Mouse (Mus musculus) stomach, embryonic 16.5 days (tissue): ENCODE measurements at regions not wholly inside any gene's neighbourhood (a gene's known extent, or its start where the extent isn't known, plus 50 kb on each side); places are given as distances from the start of the nearest gene placed in this dataset.
A peak's percentile ranks its signal among the peaks of the same experiment; 100 is the strongest.

Experiments
- ATAC-seq: fragments of 200-750 bp; cut with Nextera tagmentation; 2 replicates; pipeline ENCODE4 v1.8.0; 2017; ENCODE audit warnings: moderate number of reproducible peaks, moderate TSS enrichment; ENCODE audit not compliant: insufficient read depth, low FRiP score
- H3K27ac ChIP-seq: fragments of 300-500 bp; sonication (generic); 2 replicates; pipeline ENCODE4 v1.5.1; 2014; ENCODE audit warnings: low read length
- H3K27me3 ChIP-seq: fragments of 300-500 bp; sonication (generic); 2 replicates; pipeline ENCODE4 v1.6.1; 2014; ENCODE audit warnings: low read length, control low read depth, mixed read lengths; ENCODE audit not compliant: control insufficient read depth, insufficient read depth
- H3K36me3 ChIP-seq: fragments of 300-500 bp; sonication (generic); 2 replicates; pipeline ENCODE4 v1.6.1; 2014; ENCODE audit warnings: low read length; ENCODE audit not compliant: control insufficient read depth, insufficient read depth
- H3K4me1 ChIP-seq: fragments of 300-500 bp; sonication (generic); 2 replicates; pipeline ENCODE4 v1.6.1; 2014; ENCODE audit warnings: low read length, control low read depth, mixed read lengths; ENCODE audit not compliant: control insufficient read depth, insufficient read depth
- H3K4me2 ChIP-seq: fragments of 300-500 bp; sonication (generic); 2 replicates; pipeline ENCODE4 v1.6.1; 2014; ENCODE audit warnings: low read depth, low read length, mixed read lengths
- H3K4me3 ChIP-seq: fragments of 300-500 bp; sonication (generic); replicated peaks from 2 replicates; pipeline ENCODE4 v1.5.1; 2014; ENCODE audit warnings: mild to moderate bottlenecking, low read length
- H3K9ac ChIP-seq: fragments of 300-500 bp; sonication (generic); 2 replicates; pipeline ENCODE4 v1.6.1; 2014; ENCODE audit warnings: low read length
- H3K9me3 ChIP-seq: fragments of 300-500 bp; sonication (generic); replicated peaks from 2 replicates; pipeline ENCODE4 v1.6.1; 2016; ENCODE audit warnings: low read length, control low read depth; ENCODE audit not compliant: control insufficient read depth
- WGBS: fragments of 180-500 bp; shearing (Covaris S2); extraction: QIAGEN DNeasy Blood & Tissue Kit; methylation state at CpG from one replicate; pipeline ENCODE4 v1.1.7; 2014; 5-methylcytosine and 5-hydroxymethylcytosine counted together

GRCm38 (mm10) chr9:61673575-61674203 is 240.7 kb downstream of the Rplp1 start:
- H3K27ac ChIP-seq = no peak overlapping the region

GRCm38 (mm10) chr9:61670986-61671385 is 243.4 kb downstream of the Rplp1 start:
- peaks cover 5% of the 10 kb centered on the region; the same call in 1 of the 2 replicates for H3K4me1 ChIP-seq
- ATAC-seq = no peak
- no peak overlapping the region for H3K9ac ChIP-seq
- WGBS = 63% methylated on average over 4 of the region's 4 CpGs
- H3K9me3 ChIP-seq = no peaks in the 10 kb centered on the region
- no peaks in the 10 kb centered on the region for H3K36me3 ChIP-seq
- H3K4me2 ChIP-seq = no peak overlapping the region
- no peak overlapping the region for H3K4me3 ChIP-seq
- H3K27ac ChIP-seq = no peak overlapping the region
- no peaks in the 10 kb centered on the region for H3K27me3 ChIP-seq

More at GRCm38 (mm10) chr9:61673575-61674203, 240.7 kb downstream of the Rplp1 start:
- H3K27me3 ChIP-seq = no peaks in the 10 kb centered on the region
- no peaks in the 10 kb centered on the region for H3K36me3 ChIP-seq
- ATAC-seq = no peak
- no peak overlapping the region for H3K4me2 ChIP-seq
- WGBS = 59% methylated on average over 16 of the region's 16 CpGs
- no peaks in the 10 kb centered on the region for H3K9me3 ChIP-seq
- H3K4me3 ChIP-seq = no peak overlapping the region
- peaks cover 5% of the 10 kb centered on the region; the same call in 1 of the 2 replicates for H3K4me1 ChIP-seq
- 0 out of 2 replicates have a peak overlapping the region, but pooled peaks have one; percentile 9 for H3K9ac ChIP-seq

DNA sequence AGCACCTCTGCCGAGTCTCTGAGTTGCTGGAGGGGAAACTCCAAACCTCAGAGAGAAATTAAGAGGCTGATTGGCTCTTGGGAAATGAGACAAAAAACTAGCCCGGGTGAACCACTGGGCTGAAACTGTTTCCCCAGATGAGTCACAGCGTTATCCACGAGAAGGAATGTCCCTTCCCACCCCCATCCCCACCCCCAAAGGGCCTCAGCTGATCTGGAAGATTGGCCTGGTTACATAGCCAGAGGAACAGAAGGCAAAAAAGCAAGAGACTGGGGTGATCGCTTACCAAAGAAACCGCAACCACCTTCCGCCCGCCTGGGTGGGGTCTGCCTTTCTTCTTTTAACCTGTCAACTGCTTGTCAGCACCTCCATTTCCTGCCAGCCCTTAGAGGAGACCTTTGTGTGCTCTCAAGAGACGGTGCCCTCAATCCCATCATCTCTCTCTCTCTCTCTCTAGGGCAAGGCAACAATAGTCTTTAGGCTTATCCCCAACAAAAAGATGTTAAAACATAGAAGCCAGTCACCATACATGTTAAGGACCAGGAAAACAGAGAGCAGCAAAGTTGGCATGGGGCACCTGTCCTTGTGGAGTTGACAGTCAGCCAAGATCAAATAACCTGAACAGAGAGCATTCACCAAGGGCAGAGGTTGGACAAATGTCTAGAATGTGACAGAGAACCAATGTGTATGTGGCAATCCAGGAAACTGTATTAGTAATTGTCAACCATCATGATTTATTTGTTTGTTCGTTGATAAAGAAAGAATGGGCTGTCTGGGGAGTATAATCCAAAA is 244.4 kb downstream of the Rplp1 start:
- 0 out of 2 replicates have a peak, but pooled peaks have one; percentile 37 for ATAC-seq
- no peaks in the 10 kb centered on the region for H3K27me3 ChIP-seq
- peak overlapping the region; percentile 15; the same call in 1 of the 2 replicates for H3K27ac ChIP-seq
- no peak overlapping the region for H3K4me3 ChIP-seq
- peaks cover 5% of the 10 kb centered on the region; the same call in 1 of the 2 replicates for H3K4me1 ChIP-seq
- WGBS = 27% methylated on average over 10 of the region's 10 CpGs
- H3K36me3 ChIP-seq = no peaks in the 10 kb centered on the region
- H3K9me3 ChIP-seq = no peaks in the 10 kb centered on the region
- no peak overlapping the region for H3K9ac ChIP-seq
- H3K4me2 ChIP-seq = no peak overlapping the region

DNA sequence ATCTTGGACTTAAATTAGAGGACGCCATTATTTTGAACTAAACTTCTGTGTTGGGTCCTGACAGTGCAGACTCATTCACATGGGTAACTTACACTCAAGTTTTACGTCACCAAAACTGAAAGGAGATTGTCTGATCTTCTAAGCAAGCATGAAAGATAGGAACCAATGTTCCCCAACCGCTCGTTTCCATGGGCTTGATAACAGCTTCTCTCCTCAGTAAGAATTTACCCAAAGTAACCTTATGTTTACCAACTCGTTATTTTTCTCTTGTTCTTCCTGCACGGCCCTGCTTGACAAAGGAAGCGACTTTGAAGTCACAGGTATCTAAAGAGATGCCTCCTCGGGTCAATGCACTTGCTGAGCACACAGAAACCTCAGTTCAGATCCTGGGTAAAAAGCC is 245.6 kb downstream of the Rplp1 start:
- 75% methylated on average over 8 of the region's 8 CpGs for WGBS
- Histone ChIP-seq H3K4me1 (peaks cover 5% of the 10 kb centered on the region; the same call in 1 of the 2 replicates), H3K27ac (no peak overlapping the region), H3K4me3 (no peak overlapping the region), H3K9me3 (no peaks in the 10 kb centered on the region), H3K36me3 (no peaks in the 10 kb centered on the region), H3K27me3 (no peaks in the 10 kb centered on the region), H3K9ac (no peak overlapping the region), H3K4me2 (no peak overlapping the region)
- no peak for ATAC-seq

GRCm38 (mm10) chr9:61668157-61668697 is 246.1 kb downstream of the Rplp1 start:
- H3K27me3 ChIP-seq = no peaks in the 10 kb centered on the region
- peaks cover 5% of the 10 kb centered on the region; the same call in 1 of the 2 replicates for H3K4me1 ChIP-seq
- no peaks in the 10 kb centered on the region for H3K36me3 ChIP-seq
- no peak overlapping the region for H3K4me2 ChIP-seq
- no peak overlapping the region for H3K4me3 ChIP-seq
- 85% methylated on average over 1 of the region's 1 CpGs for WGBS
- H3K27ac ChIP-seq = no peak overlapping the region
- H3K9ac ChIP-seq = no peak overlapping the region
- ATAC-seq = no peak
- no peaks in the 10 kb centered on the region for H3K9me3 ChIP-seq

DNA sequence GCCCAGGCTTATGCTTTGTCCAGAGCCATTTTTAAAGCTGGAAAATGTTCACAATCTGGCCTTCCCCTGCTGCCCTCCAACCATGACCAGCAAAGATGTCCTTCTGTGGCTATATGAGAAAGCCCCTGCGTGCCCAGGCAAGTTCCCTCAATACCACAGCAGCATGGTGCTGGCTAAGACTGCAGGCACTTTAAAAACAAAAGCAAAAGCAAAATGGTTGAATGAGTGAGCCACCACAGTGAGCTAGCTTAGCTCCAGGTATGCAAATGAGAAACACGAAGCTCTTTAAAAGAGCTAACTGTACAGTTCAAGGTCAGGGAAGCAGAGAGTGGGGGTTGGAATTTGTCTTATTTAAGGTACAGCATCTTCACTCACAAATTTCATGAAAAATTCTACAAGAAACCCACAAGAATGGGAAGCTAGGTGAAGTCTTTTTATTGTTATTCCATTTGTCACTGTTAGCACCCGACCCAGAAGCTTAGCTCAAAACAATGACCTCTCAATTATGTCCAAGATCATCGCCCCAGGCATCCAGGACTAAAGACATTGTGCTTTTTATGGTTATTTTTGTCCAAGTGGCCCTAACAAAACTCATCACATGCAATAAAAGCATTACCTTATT is 246.8 kb downstream of the Rplp1 start:
- no peak overlapping the region for H3K9ac ChIP-seq
- no peaks in the 10 kb centered on the region for H3K36me3 ChIP-seq
- no peak overlapping the region for H3K4me3 ChIP-seq
- H3K4me2 ChIP-seq = no peak overlapping the region
- no peaks in the 10 kb centered on the region for H3K9me3 ChIP-seq
- ATAC-seq = no peak
- H3K27ac ChIP-seq = no peak overlapping the region
- H3K4me1 ChIP-seq = peaks cover 5% of the 10 kb centered on the region; the same call in 1 of the 2 replicates
- WGBS = 71% methylated on average over 4 of the region's 4 CpGs
- no peaks in the 10 kb centered on the region for H3K27me3 ChIP-seq

DNA sequence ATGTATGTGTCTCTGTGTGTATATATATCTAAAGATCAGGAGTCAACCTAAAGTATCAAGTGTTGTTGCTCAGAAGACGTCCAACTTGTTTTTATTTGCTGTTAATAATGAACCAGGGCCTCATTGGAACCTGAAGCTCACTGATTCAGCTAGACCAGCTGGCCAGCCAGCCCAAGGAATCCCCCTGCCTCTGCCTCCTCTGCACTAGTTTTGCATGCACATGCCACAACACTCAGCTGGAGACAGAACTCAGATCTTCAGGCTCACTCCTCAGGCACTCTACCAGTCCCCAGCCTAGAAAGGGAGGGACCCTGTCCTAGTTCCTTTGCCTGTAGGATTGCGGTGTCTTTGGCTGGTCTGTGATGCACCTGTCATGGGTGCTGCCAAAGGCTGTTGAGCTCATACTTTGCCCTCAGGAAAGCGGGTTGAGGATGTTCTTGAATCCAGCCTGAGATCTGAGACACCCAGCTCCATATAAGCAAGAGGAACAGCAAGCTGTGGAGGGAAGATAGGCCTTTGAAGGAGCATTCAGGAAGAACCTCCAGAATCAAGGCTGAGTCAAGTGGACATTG is 247.5 kb downstream of the Rplp1 start:
- WGBS = 86% methylated on average over 3 of the region's 3 CpGs

GRCm38 (mm10) chr9:61666118-61666517 is 248.2 kb downstream of the Rplp1 start:
- ATAC-seq = no peak
- Histone ChIP-seq H3K4me3 (no peak overlapping the region), H3K27ac (no peak overlapping the region), H3K27me3 (no peaks in the 10 kb centered on the region), H3K36me3 (no peaks in the 10 kb centered on the region), H3K4me2 (no peak overlapping the region), H3K9ac (no peak overlapping the region), H3K4me1 (peaks cover 5% of the 10 kb centered on the region; the same call in 1 of the 2 replicates), H3K9me3 (no peaks in the 10 kb centered on the region)
- 64% methylated on average over 6 of the region's 6 CpGs for WGBS

More for the DNA sequence above, 247.5 kb downstream of the Rplp1 start:
- Histone ChIP-seq H3K4me1 (peaks cover 5% of the 10 kb centered on the region; the same call in 1 of the 2 replicates), H3K4me2 (no peak overlapping the region), H3K36me3 (no peaks in the 10 kb centered on the region), H3K9me3 (no peaks in the 10 kb centered on the region), H3K27me3 (no peaks in the 10 kb centered on the region), H3K27ac (no peak overlapping the region), H3K9ac (no peak overlapping the region), H3K4me3 (no peak overlapping the region)
- ATAC-seq = no peak
